Mouse (Mus musculus): ENCODE results near the gene Arl15.

DNA sequence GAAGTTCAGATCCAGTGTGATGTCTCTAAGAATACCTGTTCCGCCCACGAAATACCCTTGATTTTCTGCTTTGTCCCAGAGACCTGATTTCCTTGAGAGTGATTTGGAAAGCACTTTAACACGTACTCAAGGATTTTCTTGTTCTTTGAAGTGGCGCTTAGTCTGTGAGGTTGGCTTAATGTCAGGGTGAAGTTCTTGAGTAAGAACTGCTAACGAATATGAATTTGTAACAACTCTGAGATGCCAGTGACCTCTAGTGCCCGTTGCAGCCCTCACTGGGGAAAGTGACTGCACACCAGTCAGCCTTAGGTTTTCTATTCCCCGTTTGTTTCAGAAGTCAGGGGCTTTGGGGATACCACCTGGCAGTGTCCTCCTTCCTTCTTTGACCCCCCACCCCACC is 70.0 kb downstream of the Arl15 start:
- TF ChIP-seq CTCF (IDR thresholded peaks at IDR 0.05) (no peak), POLR2A (IDR thresholded peaks at IDR 0.05; ENCODE audit: insufficient read depth, low read depth, low read length) (no peak)

Data from heart, adult 2 months (tissue).